Mouse (Mus musculus) cerebellum, postnatal 25 days (tissue): ENCODE data around the gene Ptpn20.

ENCODE experiments used
- DNase-seq, 2 experiments: peaks; one replicate each; pipeline ENCODE4 v3.0.0; 2021; ENCODE audit warnings: mixed read lengths in 2 of 2

Gene Ptpn20

GRCm38 (mm10) chr14:33677996-33678395 is 89.0 kb downstream of the Ptpn20 start:
- DNase-seq, result no peak

- DNase-seq, result no peak
Observed at GRCm38 (mm10) chr14:33678740-33679139, 89.7 kb downstream of the Ptpn20 start.

GRCm38 (mm10) chr14:33680621-33681020 is 91.6 kb downstream of the Ptpn20 start:
- no peak for DNase-seq

GRCm38 (mm10) chr14:33682768-33683167 is 93.8 kb downstream of the Ptpn20 start:
- DNase-seq, result no peak

- DNase-seq, result no peak
Observed at GRCm38 (mm10) chr14:33683701-33684100, 94.7 kb downstream of the Ptpn20 start.

- DNase-seq, result no peak
Observed at GRCm38 (mm10) chr14:33687444-33688028, 98.5 kb downstream of the Ptpn20 start.

- no peak for DNase-seq
Observed at GRCm38 (mm10) chr14:33689044-33689443, 100.0 kb downstream of the Ptpn20 start.
